Mouse (Mus musculus) erythroblast, embryonic 14.5 days (primary cell): Measurements from ENCODE around the gene Ermard. TPM values are rescaled to one million over a fixed set of nuclear protein-coding genes. Genes with fewer than 3 reads are reported as not detected.
"Not testable (repeated sequence)": the region's sequence is repeated elsewhere in the genome, so short reads cannot be mapped to it uniquely, and the experiment has no call there.

Experiments
- H3K27me3 ChIP-seq: 2 replicates; pipeline ENCODE4 v1.6.1; 2012; ENCODE audit warnings: inconsistent platforms; ENCODE audit not compliant: control insufficient read depth
- H3K36me3 ChIP-seq: 2 replicates; pipeline ENCODE4 v1.6.1; 2012; ENCODE audit warnings: mild to moderate bottlenecking, inconsistent platforms; ENCODE audit not compliant: control insufficient read depth
- H3K4me1 ChIP-seq: 2 replicates; pipeline ENCODE4 v1.6.1; 2012; ENCODE audit warnings: inconsistent platforms; ENCODE audit not compliant: control insufficient read depth
- H3K4me3 ChIP-seq: replicated peaks from 2 replicates; pipeline ENCODE3; 2012; ENCODE audit warnings: moderate library complexity, mild to moderate bottlenecking, inconsistent platforms
- H3K9me3 ChIP-seq: 2 replicates; pipeline ENCODE4 v1.6.1; 2012; ENCODE audit warnings: low read length, inconsistent platforms, mixed read lengths; ENCODE audit not compliant: control insufficient read depth
- GATA1 ChIP-seq: IDR thresholded peaks from 2 replicates; pipeline ENCODE4 v1.6.1; 2012; ENCODE audit warnings: low read length, inconsistent platforms, mixed read lengths
- TAL1 ChIP-seq: IDR thresholded peaks from 3 replicates; pipeline ENCODE4 v1.6.1; 2012; ENCODE audit warnings: low read length, inconsistent platforms, mixed read lengths
- polyA plus RNA-seq: library from polyadenylated mRNA; stranded (reverse); fragments of >175 nt; gene quantifications from 2 replicates; pipeline ENCODE4 v1.2.3, GENCODE M21; 2012

Ermard gene
- polyA plus RNA-seq, 1 experiment = 0.03 TPM

DNA sequence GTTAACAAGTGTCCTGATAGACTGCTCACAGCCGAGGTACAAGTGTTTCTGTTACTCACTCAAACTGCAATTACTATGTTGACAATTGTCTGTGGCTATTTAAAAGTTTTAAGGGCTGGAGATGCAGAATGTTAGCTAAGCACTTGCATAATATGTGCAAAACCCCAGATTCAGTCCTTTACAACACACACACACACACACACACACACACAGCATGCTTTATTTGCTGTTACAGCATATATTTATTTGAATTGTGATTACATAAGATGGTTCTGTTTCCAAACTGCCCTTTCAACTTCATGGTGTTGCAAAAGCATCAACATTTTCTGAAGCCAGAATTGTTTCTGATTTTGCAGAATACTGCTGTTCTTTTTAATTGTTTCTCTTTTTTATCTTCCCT, 9.3 kb downstream of the Ermard start:
- not testable (repeated sequence) for H3K4me3 ChIP-seq, H3K9me3 ChIP-seq, H3K4me1 ChIP-seq, H3K36me3 ChIP-seq, H3K27me3 ChIP-seq

GRCm38 (mm10) chr17:15052766-15053165, 11.8 kb downstream of the Ermard start:
- H3K4me3 ChIP-seq, H3K27me3 ChIP-seq, H3K4me1 ChIP-seq, H3K9me3 ChIP-seq: not testable (repeated sequence)
- H3K36me3 ChIP-seq = peaks cover 26% of the 10 kb centered on the region

- peaks cover 31% of the 10 kb centered on the region for H3K36me3 ChIP-seq
- H3K27me3 ChIP-seq, H3K9me3 ChIP-seq, H3K4me3 ChIP-seq, H3K4me1 ChIP-seq: not testable (repeated sequence)
Observed at GRCm38 (mm10) chr17:15053183-15053828, 12.3 kb downstream of the Ermard start.

GRCm38 (mm10) chr17:15053829-15054200, 12.8 kb downstream of the Ermard start:
- not testable (repeated sequence) for H3K9me3 ChIP-seq, H3K27me3 ChIP-seq, H3K4me1 ChIP-seq, H3K4me3 ChIP-seq
- H3K36me3 ChIP-seq = peaks cover 36% of the 10 kb centered on the region

DNA sequence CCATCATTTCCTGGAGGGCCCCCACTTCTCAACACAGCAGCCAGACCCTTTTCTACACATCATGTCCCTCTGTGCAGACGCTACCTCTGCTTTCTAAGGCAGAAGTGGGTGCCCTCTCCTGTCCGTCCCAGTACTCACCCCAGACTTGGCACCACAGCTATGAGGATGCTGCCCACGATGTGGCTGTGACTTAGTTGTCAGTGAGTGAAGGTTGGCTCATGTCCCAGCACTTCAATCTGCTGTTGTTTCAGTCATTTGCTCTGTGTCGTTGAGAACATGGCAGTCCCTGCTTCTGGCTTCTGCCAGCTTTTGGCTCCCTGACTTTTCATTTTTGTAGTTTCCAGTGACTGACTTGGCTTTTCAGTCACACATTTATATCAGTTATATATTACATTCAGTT, 14.9 kb downstream of the Ermard start:
- TF ChIP-seq TAL1 (no peak), GATA1 (no peak)
- Histone ChIP-seq H3K9me3 (no peaks in the 10 kb centered on the region), H3K4me3 (no peak overlapping the region), H3K4me1 (peaks cover 4% of the 10 kb centered on the region; the same call in 1 of the 2 replicates), H3K27me3 (no peaks in the 10 kb centered on the region), H3K36me3 (peaks cover 57% of the 10 kb centered on the region)

DNA sequence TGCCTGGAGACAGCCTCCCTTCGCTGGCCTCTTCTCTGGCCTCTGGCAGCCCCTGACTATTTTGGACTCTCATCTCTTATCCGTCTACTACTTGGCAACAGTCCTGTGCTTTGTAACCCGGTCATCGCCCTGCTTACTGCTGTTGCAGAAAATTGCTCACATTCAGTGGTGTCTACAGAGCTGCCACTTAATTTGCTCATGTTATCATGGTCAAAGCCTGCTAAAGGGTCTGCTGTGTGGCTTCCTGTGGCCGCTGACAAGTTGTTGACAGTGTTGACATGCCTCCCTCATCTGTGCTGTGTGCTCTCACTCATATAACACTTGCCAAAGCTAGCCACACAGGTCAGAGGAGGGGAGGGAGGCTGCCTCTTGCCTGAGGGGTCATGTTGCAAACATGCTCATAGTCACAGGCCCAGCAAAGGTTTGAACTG, 17.2 kb downstream of the Ermard start:
- TF ChIP-seq GATA1 = no peak
- no peak for TF ChIP-seq TAL1
- Histone ChIP-seq H3K4me3 (no peak overlapping the region), H3K27me3 (no peaks in the 10 kb centered on the region), H3K4me1 (peaks cover 4% of the 10 kb centered on the region; the same call in 1 of the 2 replicates), H3K36me3 (peaks cover 80% of the 10 kb centered on the region), H3K9me3 (no peaks in the 10 kb centered on the region)

DNA sequence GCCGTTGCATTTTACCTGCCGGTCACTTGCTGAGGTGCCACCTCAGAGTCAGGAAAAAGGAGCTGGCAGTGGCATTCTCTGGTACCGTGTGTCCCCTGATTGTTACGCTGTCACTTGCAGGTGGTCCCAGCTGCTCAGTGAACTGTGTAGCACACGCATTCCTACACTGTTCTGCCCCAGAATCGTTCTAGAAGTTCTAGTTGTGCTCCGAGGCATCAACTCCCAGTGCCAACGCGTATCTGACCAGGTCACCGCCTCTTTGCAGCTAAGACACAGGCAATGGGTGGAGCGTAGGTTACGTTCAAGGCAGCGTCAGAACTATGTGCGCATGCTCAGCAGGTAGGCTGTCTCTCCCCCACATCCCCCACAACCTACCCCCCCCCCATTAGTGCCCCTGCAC, 18.6 kb downstream of the Ermard start:
- no peaks in the 10 kb centered on the region for H3K27me3 ChIP-seq
- H3K4me3 ChIP-seq = no peak overlapping the region
- H3K4me1 ChIP-seq = peaks cover 4% of the 10 kb centered on the region; the same call in 1 of the 2 replicates
- TF ChIP-seq TAL1 = no peak
- peaks cover 92% of the 10 kb centered on the region for H3K36me3 ChIP-seq
- H3K9me3 ChIP-seq = no peaks in the 10 kb centered on the region

- Histone ChIP-seq H3K4me3 (no peak overlapping the region), H3K9me3 (no peaks in the 10 kb centered on the region), H3K36me3 (peaks cover 91% of the 10 kb centered on the region), H3K4me1 (peaks cover 4% of the 10 kb centered on the region; the same call in 1 of the 2 replicates), H3K27me3 (no peaks in the 10 kb centered on the region)
- TF ChIP-seq TAL1 = no peak
- no peak for TF ChIP-seq GATA1
Observed at GRCm38 (mm10) chr17:15060356-15060755, 19.3 kb downstream of the Ermard start.

- H3K9me3 ChIP-seq = no peaks in the 10 kb centered on the region
- TF ChIP-seq GATA1 (no peak), TAL1 (no peak)
- H3K27me3 ChIP-seq = no peaks in the 10 kb centered on the region
- H3K36me3 ChIP-seq = peaks cover 45% of the 10 kb centered on the region
- no peak overlapping the region for H3K4me3 ChIP-seq
- H3K4me1 ChIP-seq = no peaks in the 10 kb centered on the region; the same call in 1 of the 2 replicates
Observed at GRCm38 (mm10) chr17:15065391-15066024, 24.5 kb downstream of the Ermard start.

- H3K9me3 ChIP-seq = no peaks in the 10 kb centered on the region
- no peaks in the 10 kb centered on the region for H3K27me3 ChIP-seq
- H3K36me3 ChIP-seq = peaks cover 40% of the 10 kb centered on the region
- H3K4me1 ChIP-seq = no peaks in the 10 kb centered on the region; the same call in 1 of the 2 replicates
- no peak for TF ChIP-seq GATA1
- no peak for TF ChIP-seq TAL1
- H3K4me3 ChIP-seq = no peak overlapping the region
Observed at GRCm38 (mm10) chr17:15066066-15066465, 25.1 kb downstream of the Ermard start.
